Mouse (Mus musculus): ENCODE measurements around the gene Fdx1. TPM values are rescaled to one million over a fixed set of nuclear protein-coding genes. Genes with fewer than 3 reads are reported as not detected.

Gene Fdx1
- total and polyA plus RNA-seq, 2 experiments from 2014 or later: 56.1 to 183 TPM

DNA sequence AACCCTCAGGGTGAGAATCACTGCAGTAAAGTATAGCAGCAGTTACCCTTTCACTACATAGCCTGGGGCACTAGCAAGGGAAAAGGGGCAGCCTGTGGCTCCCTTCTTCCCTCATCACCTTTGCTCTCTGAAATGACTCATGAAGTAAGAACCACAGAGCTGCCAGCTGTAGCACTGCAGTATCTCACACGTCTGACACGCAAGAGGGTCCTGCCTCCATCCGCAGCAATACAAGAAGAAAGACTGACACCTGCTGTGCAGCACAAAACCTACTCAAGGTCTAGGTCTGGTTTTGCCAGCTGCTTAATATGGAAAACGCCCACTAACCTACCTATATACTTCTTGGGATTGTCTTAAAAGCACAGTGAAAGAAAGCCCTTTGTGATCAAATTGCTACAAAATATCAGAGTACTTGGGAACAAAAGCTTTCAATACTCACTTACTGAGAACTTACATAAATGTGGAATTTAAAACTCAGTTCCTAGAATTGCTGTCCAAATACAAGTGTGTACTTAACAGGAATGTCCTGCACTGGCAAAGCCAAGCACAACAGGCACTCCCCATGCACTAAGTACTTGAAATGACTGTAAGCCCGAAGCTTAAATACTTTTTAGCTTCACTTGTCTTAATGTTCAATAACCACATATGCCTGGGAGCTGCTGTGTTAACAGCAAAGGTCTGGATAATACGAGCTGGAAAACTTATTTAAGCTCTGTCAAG lies 2.0 kb downstream of the Fdx1 start:
- Histone ChIP-seq H3K9me3 (replicated peaks; ENCODE audit: control insufficient read depth, low read length) (no peaks in the 10 kb centered on the region), H3K4me1 (ENCODE audit: control insufficient read depth, insufficient read depth) (peaks cover 9% of the 10 kb centered on the region), H3K9ac (replicated peaks; ENCODE audit: low read depth, low read length) (no peak overlapping the region), H3K4me2 (ENCODE audit: low read depth, low read length) (peak overlapping the region; percentile 89), H3K4me3 (ENCODE audit: low read depth, low read length) (no peak overlapping the region), H3K27me3 (ENCODE audit: control insufficient read depth, insufficient read depth, low read length) (no peaks in the 10 kb centered on the region), H3K27ac (ENCODE audit: low read depth) (peak overlapping the region; percentile 95; the same call in 1 of the 2 replicates), H3K36me3 (replicated peaks; ENCODE audit: control insufficient read depth, insufficient read depth, low read length) (0 out of 2 replicates have a peak, but pooled peaks cover 7% of the 10 kb centered on the region)
- WGBS: 39% methylated on average over 6 of the region's 6 CpGs
- no peak for TF ChIP-seq CTCF (IDR thresholded peaks at IDR 0.05; ENCODE audit: low read depth)
- no peak for TF ChIP-seq EP300 (IDR thresholded peaks at IDR 0.05; ENCODE audit: low read depth)
- DNase-seq (ENCODE audit: low spot score) (peak; percentile 38), ATAC-seq (ENCODE audit: insufficient read depth, low read depth) (no peak)

DNA sequence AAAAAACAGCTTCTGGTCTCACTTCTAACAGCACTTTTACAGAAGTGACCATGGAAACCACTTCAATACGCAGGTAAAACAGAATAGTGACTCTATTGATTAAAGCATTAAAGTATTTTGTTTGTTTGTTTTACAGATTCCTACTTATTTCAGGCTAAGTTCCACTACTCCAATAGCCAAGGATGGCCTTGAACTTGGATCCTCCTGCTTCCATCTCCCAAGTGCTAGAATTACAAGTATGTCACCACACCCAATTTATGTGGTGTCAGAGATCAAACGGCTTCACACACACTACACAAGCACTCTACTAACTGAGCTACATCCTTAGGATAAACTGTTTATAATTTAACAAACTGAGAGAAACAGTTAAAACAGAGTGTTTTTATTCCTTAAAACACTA lies 3.0 kb downstream of the Fdx1 start:
- Histone ChIP-seq H3K4me1 (ENCODE audit: control insufficient read depth, insufficient read depth) (peaks cover 9% of the 10 kb centered on the region), H3K9ac (replicated peaks; ENCODE audit: low read depth, low read length) (no peak overlapping the region), H3K36me3 (replicated peaks; ENCODE audit: control insufficient read depth, insufficient read depth, low read length) (peaks cover 13% of the 10 kb centered on the region; the same call in 1 of the 2 replicates), H3K27me3 (ENCODE audit: control insufficient read depth, insufficient read depth, low read length) (no peaks in the 10 kb centered on the region), H3K9me3 (replicated peaks; ENCODE audit: control insufficient read depth, low read length) (no peaks in the 10 kb centered on the region), H3K27ac (ENCODE audit: low read depth) (no peak overlapping the region), H3K4me3 (ENCODE audit: low read depth, low read length) (no peak overlapping the region), H3K4me2 (ENCODE audit: low read depth, low read length) (no peak overlapping the region)
- no peak for DNase-seq (ENCODE audit: low spot score)
- ATAC-seq (ENCODE audit: insufficient read depth, low read depth): no peak
- TF ChIP-seq EP300 (IDR thresholded peaks at IDR 0.05; ENCODE audit: low read depth) (no peak), CTCF (IDR thresholded peaks at IDR 0.05; ENCODE audit: low read depth) (no peak)
- WGBS: 73% methylated on average over 2 of the region's 2 CpGs

DNA sequence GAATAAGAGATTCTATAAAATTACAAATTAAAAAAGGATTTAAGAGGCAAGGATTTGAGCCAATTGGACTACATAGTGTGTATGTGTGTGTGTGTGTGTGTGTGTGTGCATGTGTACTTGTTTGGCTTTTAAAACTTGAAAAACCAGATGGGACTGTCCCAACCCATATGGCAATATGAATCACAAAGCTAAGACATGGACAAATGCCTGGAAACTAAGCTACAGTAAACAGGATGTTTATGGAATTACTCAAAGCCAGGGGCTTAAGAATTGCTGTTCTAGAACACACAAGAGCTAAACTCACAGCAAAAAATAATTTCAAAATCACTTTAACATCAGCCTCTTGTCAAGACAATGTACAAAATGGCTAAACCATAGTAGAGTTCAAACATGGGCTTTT lies 4.4 kb downstream of the Fdx1 start:
- DNase-seq (ENCODE audit: low spot score): no peak
- Histone ChIP-seq H3K9me3 (replicated peaks; ENCODE audit: control insufficient read depth, low read length) (no peaks in the 10 kb centered on the region), H3K4me3 (ENCODE audit: low read depth, low read length) (no peak overlapping the region), H3K27me3 (ENCODE audit: control insufficient read depth, insufficient read depth, low read length) (no peaks in the 10 kb centered on the region), H3K27ac (ENCODE audit: low read depth) (no peak overlapping the region), H3K9ac (replicated peaks; ENCODE audit: low read depth, low read length) (no peak overlapping the region), H3K4me1 (ENCODE audit: control insufficient read depth, insufficient read depth) (peaks cover 9% of the 10 kb centered on the region), H3K36me3 (replicated peaks; ENCODE audit: control insufficient read depth, insufficient read depth, low read length) (peaks cover 13% of the 10 kb centered on the region; the same call in 1 of the 2 replicates), H3K4me2 (ENCODE audit: low read depth, low read length) (no peak overlapping the region)
- ATAC-seq (ENCODE audit: insufficient read depth, low read depth): no peak
- TF ChIP-seq CTCF (IDR thresholded peaks at IDR 0.05; ENCODE audit: low read depth) (no peak), EP300 (IDR thresholded peaks at IDR 0.05; ENCODE audit: low read depth) (no peak)

DNA sequence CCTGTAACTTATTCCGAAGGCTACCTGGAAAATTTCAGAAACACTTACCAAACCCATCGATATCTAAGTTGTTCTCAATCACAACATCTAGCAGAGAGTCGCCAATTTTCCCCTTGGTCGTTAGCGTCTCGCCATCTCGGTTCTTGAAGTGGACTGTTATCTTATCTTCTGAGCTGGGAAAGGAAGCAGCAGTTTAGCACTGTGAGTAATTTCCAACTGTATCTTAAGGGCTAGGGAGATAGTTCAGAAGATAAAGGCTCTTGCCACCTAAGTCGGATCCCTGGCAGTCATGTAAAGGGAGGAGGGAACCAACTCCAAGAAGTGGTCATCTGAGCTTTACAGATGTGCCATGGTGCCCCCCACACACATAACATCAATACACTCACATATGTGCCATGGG lies 6.3 kb downstream of the Fdx1 start:
- Histone ChIP-seq H3K4me1 (ENCODE audit: control insufficient read depth, insufficient read depth) (peaks cover 9% of the 10 kb centered on the region), H3K27ac (ENCODE audit: low read depth) (no peak overlapping the region), H3K4me2 (ENCODE audit: low read depth, low read length) (no peak overlapping the region), H3K9ac (replicated peaks; ENCODE audit: low read depth, low read length) (no peak overlapping the region), H3K36me3 (replicated peaks; ENCODE audit: control insufficient read depth, insufficient read depth, low read length) (peaks cover 13% of the 10 kb centered on the region; the same call in 1 of the 2 replicates), H3K4me3 (ENCODE audit: low read depth, low read length) (no peak overlapping the region), H3K27me3 (ENCODE audit: control insufficient read depth, insufficient read depth, low read length) (no peaks in the 10 kb centered on the region), H3K9me3 (replicated peaks; ENCODE audit: control insufficient read depth, low read length) (no peaks in the 10 kb centered on the region)
- no peak for TF ChIP-seq EP300 (IDR thresholded peaks at IDR 0.05; ENCODE audit: low read depth)
- DNase-seq (ENCODE audit: low spot score) (no peak), ATAC-seq (ENCODE audit: insufficient read depth, low read depth) (no peak)
- WGBS: 39% methylated on average over 8 of the region's 8 CpGs

DNA sequence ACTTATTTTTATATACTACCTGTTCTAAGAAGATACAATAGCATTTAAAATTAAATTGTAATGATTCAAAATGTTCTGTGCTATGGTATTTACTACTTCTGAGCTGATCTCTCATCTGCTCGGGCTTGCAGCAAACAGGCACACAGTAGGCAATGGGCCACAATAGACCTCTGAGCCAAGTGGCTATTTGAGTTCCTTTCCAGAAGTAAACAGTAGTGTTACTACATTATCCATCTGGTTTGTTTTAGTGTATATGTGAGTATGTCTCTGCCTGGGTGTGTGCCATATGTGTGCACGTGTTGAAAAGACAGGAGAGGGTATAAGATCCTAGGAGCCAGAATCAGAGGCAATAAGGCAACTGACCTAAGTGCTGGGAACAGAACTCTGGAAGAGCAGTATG lies 6.9 kb downstream of the Fdx1 start:
- no peaks in the 10 kb centered on the region for H3K9me3 ChIP-seq (replicated peaks; ENCODE audit: control insufficient read depth, low read length)
- H3K36me3 ChIP-seq (replicated peaks; ENCODE audit: control insufficient read depth, insufficient read depth, low read length): peaks cover 13% of the 10 kb centered on the region; the same call in 1 of the 2 replicates
- ATAC-seq (ENCODE audit: insufficient read depth, low read depth): no peak
- no peak overlapping the region for H3K4me3 ChIP-seq (ENCODE audit: low read depth, low read length)
- WGBS: 72% methylated on average over 2 of the region's 2 CpGs
- no peak overlapping the region for H3K27ac ChIP-seq (ENCODE audit: low read depth)
- DNase-seq (ENCODE audit: low spot score): no peak
- H3K9ac ChIP-seq (replicated peaks; ENCODE audit: low read depth, low read length): no peak overlapping the region
- TF ChIP-seq EP300 (IDR thresholded peaks at IDR 0.05; ENCODE audit: low read depth) (no peak), CTCF (IDR thresholded peaks at IDR 0.05; ENCODE audit: low read depth) (no peak)
- no peaks in the 10 kb centered on the region for H3K27me3 ChIP-seq (ENCODE audit: control insufficient read depth, insufficient read depth, low read length)
- H3K4me1 ChIP-seq (ENCODE audit: control insufficient read depth, insufficient read depth): peaks cover 9% of the 10 kb centered on the region
- no peak overlapping the region for H3K4me2 ChIP-seq (ENCODE audit: low read depth, low read length)

DNA sequence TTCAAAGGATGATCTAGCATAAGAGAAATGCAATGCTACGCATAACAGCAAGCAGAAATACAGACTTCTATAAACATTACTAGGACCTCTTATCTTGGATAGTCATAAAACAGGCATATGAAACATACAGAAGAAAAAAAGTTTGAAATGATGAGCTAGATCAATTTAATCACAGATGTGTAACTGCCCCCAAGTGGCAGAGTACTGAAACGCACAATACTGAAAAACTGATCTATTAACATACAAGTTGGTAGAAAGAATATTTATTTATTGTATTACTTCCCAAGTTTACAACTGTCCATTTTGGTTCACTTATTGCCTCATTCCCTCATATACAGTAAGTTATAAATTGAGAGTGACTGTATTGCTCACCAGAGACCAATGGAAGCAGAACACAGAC lies 12.0 kb downstream of the Fdx1 start:
- H3K4me2 ChIP-seq (ENCODE audit: low read depth, low read length): no peak overlapping the region
- no peaks in the 10 kb centered on the region for H3K9me3 ChIP-seq (replicated peaks; ENCODE audit: control insufficient read depth, low read length)
- H3K4me3 ChIP-seq (ENCODE audit: low read depth, low read length): no peak overlapping the region
- no peak overlapping the region for H3K9ac ChIP-seq (replicated peaks; ENCODE audit: low read depth, low read length)
- ATAC-seq (ENCODE audit: insufficient read depth, low read depth): no peak
- TF ChIP-seq CTCF (IDR thresholded peaks at IDR 0.05; ENCODE audit: low read depth) (peak; percentile 36), EP300 (IDR thresholded peaks at IDR 0.05; ENCODE audit: low read depth) (no peak)
- H3K36me3 ChIP-seq (replicated peaks; ENCODE audit: control insufficient read depth, insufficient read depth, low read length): peaks cover 31% of the 10 kb centered on the region; the same call in 1 of the 2 replicates
- no peaks in the 10 kb centered on the region for H3K27me3 ChIP-seq (ENCODE audit: control insufficient read depth, insufficient read depth, low read length)
- no peak for DNase-seq (ENCODE audit: low spot score)
- WGBS: 75% methylated on average over 2 of the region's 2 CpGs
- H3K4me1 ChIP-seq (ENCODE audit: control insufficient read depth, insufficient read depth): no peaks in the 10 kb centered on the region
- no peak overlapping the region for H3K27ac ChIP-seq (ENCODE audit: low read depth)
